Mouse (Mus musculus): ENCODE measurements around the gene Casc3. TPM values are rescaled to one million over a fixed set of nuclear protein-coding genes. Genes with fewer than 3 reads are reported as not detected.

Casc3 gene
- 22.8 and 34.9 TPM in 2 replicates for total RNA-seq (2017)

DNA sequence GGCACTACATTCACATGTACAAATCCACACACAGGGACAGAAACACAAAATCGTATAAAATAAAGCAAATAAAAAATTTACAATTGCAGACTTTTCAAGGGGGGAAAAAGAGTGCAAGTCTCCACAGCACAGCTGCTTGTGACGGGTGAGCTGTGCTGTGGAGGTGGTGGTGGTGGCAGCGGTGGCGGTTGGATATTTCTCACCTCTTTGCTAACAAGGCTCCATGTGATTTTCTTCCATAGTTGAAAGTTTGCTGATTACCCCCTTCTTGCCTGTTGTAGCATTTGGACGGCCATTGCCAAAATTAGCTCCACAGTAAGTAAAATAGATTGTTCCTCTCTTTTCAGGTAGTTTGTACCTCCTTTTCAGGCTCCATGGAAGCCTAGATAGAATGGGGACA is at the start of gene Casc3:
Casc3 (plus strand) TSS at position 301 of the 400 bp plus-strand sequence.
- no peak for ATAC-seq (replicated peaks in 1 of 2; ENCODE audit: insufficient read depth in 1 of 2, low FRiP score in 2 of 2, low TSS enrichment in 1 of 2, low read depth in 1 of 2, poor library complexity in 2 of 2, severe bottlenecking in 2 of 2)

DNA sequence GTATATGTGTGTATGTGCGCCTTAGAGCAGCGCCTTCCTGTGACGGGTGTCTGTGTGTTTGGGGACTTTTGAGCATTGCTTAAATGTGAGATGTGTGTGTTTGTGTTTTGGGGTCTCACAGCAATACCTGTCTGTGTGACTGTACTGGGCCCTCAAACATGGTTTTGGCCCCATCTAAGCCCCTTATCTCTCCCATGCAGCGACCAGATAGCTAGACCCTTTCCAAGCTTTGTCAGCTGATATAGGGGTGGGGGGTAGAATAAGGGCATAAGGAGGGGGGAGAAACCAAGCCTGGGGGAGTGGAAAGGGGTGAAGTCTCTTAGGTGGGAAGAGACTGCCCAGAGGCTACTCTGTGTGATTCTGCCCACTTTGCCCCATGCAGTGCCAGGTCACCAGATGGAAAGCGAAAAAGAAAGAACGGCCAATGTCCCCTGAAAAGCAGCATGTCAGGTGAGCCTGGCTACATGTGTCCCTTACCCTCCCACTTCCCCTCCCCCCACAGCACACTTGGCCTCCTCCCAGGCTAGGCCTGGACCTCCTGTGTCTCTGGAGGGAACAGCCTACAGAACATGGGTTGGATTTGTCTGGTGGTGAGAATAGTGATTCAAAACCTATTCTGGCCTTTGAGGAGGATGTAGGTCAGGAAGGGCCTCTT is 48.9 kb upstream of the Casc3 start:
- no peak for ATAC-seq (replicated peaks in 1 of 2; ENCODE audit: insufficient read depth in 1 of 2, low FRiP score in 2 of 2, low TSS enrichment in 1 of 2, low read depth in 1 of 2, poor library complexity in 2 of 2, severe bottlenecking in 2 of 2)

DNA sequence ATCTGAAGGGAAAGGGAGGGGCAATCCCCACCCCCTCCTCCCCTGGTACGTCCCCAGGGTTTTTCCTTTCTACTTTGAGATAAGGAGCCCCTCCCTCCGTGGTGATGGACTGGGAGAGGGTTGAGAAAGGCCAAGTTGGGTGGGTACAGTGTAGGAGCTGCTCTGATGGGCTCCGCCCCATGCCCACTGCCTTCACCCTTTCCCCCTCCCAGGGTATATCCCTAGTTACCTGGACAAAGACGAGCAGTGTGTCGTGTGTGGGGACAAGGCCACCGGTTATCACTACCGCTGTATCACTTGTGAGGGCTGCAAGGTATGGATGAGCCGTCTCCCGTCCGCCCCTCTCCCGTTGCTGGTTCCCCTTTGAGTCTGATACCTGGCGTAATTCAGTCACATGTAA is 48.0 kb upstream of the Casc3 start:
- ATAC-seq (replicated peaks in 1 of 2; ENCODE audit: insufficient read depth in 1 of 2, low FRiP score in 2 of 2, low TSS enrichment in 1 of 2, low read depth in 1 of 2, poor library complexity in 2 of 2, severe bottlenecking in 2 of 2) = no peak

DNA sequence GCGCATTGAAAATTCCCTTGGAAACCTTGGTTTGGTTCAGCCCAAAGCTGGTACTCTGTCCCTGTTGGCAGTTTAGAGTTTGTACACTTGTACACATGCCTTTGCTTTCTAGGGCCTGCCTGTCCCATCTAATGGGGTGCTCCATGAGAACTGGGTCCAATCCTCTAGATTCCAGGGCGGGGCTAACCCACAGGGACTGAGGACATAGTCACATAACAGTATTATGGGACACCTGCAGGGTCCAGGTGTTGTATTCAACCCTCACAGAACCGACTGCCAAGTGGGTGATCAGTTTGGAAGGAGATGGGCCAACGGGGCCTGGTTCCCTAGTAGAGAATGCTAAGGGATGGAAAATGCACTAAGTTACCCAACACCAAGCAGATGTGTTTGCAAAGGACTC is 42.8 kb upstream of the Casc3 start:
- ATAC-seq (replicated peaks in 1 of 2; ENCODE audit: insufficient read depth in 1 of 2, low FRiP score in 2 of 2, low TSS enrichment in 1 of 2, low read depth in 1 of 2, poor library complexity in 2 of 2, severe bottlenecking in 2 of 2) = no peak

DNA sequence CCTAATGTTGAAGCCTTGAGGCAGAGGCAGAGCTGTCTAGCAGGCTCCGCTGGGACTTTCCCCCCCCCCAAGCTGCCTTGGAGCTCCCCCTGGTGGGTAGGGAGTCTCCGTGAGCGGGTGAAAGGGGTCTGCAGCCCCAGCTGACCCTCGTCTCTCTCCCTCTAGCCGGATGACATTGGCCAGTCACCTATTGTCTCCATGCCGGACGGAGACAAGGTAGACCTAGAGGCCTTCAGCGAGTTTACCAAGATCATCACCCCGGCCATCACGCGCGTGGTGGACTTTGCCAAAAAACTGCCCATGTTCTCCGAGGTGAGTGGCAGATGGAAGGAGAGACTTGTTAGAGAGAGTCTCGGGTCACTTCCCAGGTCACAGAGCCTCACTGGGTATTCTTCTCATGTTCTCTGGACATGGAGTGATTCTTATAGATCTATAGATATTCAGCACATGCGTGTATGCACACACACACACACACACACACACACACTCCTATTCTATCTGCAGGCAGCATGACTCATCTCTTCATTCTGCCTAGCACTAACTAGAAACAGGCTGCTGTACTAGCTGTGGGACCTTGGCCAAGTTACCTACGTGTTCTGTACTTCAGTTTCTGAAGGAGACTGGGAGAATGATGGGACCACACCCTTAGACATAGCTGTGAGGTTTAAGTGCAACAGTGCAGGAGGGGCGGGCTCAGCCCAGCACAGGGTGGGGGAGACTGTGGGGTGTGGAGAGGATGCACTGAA is 41.8 kb upstream of the Casc3 start:
- peak in 1 of 2 experiments; percentile 48; a peak in 1 of 4 replicates for ATAC-seq (replicated peaks in 1 of 2; ENCODE audit: insufficient read depth in 1 of 2, low FRiP score in 2 of 2, low TSS enrichment in 1 of 2, low read depth in 1 of 2, poor library complexity in 2 of 2, severe bottlenecking in 2 of 2)

DNA sequence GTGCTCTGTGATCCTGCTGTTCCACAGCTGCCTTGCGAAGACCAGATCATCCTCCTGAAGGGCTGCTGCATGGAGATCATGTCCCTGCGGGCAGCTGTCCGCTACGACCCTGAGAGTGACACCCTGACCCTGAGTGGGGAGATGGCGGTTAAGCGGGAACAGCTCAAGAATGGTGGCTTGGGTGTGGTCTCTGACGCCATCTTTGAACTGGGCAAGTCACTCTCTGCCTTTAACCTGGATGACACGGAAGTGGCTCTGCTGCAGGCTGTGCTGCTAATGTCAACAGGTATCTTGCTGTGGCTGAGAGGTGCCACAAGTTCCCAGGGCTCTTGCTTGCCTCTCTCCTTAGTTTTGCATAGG is 41.2 kb upstream of the Casc3 start:
- ATAC-seq (replicated peaks in 1 of 2; ENCODE audit: insufficient read depth in 1 of 2, low FRiP score in 2 of 2, low TSS enrichment in 1 of 2, low read depth in 1 of 2, poor library complexity in 2 of 2, severe bottlenecking in 2 of 2) = no peak

DNA sequence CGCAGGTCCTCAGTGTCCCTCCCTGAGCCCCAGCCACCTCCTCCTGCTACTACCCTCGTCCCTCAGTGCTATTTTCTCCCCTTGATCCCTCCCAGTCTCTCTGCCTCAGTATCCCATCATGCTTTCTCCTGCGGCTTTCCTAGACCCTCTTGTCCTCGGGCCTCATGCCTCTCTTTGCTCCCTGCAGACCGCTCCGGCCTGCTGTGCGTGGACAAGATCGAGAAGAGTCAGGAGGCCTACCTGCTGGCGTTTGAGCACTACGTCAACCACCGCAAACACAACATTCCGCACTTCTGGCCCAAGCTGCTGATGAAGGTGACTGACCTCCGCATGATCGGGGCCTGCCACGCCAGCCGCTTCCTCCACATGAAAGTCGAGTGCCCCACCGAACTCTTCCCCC is 40.6 kb upstream of the Casc3 start:
- no peak for ATAC-seq (replicated peaks in 1 of 2; ENCODE audit: insufficient read depth in 1 of 2, low FRiP score in 2 of 2, low TSS enrichment in 1 of 2, low read depth in 1 of 2, poor library complexity in 2 of 2, severe bottlenecking in 2 of 2)

DNA sequence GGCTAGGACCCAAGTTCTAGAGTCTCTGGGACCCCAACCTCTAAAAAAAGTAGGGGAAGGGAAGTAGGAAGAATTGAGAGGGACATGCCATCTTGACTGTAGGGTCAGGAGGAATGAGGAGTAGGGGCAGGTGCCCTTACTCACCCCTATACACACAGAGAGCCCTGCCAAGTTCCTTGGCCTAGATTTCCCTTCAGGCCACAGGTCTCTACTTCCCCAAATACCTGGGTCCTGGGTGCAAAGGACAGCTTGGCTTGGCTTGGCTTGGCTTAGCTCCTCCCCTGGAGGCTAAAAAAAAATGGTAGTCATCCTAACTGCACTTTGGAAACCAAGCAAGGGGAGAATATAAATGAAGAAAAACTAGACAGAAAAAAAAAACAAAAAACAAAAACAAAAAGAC is 40.0 kb upstream of the Casc3 start:
- no peak for ATAC-seq (replicated peaks in 1 of 2; ENCODE audit: insufficient read depth in 1 of 2, low FRiP score in 2 of 2, low TSS enrichment in 1 of 2, low read depth in 1 of 2, poor library complexity in 2 of 2, severe bottlenecking in 2 of 2)

DNA sequence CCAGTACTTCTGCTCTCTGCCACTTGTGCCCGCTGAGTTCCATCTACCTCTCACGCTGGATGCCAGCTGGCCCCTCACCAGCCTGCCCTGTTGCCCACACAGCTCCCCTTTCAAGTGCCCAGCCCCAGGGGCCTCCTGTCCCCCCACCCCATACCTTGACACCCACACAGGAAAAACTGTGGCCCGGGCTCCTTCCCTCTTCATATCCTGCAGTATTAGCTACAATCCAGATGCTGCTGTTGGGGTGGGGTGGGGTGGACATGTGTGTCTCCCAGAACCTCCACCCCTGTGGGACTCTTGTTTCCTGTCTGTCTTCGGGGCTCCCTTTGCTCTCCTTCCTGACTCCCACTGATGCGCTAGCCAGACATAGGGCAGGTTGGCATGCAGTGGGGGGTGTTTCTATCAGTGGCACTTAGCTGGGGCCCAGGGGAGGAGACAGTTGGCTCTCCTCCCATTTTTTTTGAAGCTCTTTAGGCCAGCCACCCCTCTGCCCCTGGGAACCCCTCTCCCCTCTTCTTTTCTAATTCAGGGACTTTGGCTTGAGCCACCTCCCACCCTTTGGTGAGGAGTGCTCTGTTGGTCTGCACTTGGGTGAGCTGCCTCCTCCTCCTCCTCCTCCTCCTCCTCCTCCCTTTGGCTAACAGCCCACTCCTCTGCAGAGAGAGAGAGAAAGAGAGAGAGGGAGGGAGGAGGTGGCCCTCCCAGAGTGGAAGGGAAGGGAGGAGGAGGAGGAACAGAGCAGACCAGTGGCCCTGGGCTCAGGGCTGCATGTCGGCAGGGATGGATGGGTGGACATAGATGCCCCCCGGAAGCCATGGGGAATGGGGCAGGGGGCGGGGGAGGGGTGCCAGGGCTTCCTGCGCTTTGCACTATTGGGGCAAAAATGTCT is 39.0 kb upstream of the Casc3 start:
- no peak for ATAC-seq (replicated peaks in 1 of 2; ENCODE audit: insufficient read depth in 1 of 2, low FRiP score in 2 of 2, low TSS enrichment in 1 of 2, low read depth in 1 of 2, poor library complexity in 2 of 2, severe bottlenecking in 2 of 2)

DNA sequence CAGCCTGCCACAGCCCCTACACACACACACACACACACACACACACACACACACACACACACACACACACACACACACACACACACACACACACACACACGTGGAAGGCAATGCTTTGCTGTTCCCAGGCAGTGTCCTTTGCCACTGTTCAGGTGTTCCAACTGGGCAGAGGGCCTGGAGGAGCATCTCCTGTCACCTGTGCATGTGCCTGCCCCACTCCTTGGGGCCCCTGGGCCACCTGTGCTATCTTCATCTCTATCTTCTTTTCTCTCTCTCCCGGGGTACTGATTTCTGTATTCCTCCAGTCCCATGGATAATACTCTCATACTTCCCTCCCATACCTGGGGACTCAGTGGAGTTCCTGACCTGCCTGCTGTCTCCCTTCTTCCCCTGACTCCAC is 38.4 kb upstream of the Casc3 start:
- ATAC-seq (replicated peaks in 1 of 2; ENCODE audit: insufficient read depth in 1 of 2, low FRiP score in 2 of 2, low TSS enrichment in 1 of 2, low read depth in 1 of 2, poor library complexity in 2 of 2, severe bottlenecking in 2 of 2) = no peak

DNA sequence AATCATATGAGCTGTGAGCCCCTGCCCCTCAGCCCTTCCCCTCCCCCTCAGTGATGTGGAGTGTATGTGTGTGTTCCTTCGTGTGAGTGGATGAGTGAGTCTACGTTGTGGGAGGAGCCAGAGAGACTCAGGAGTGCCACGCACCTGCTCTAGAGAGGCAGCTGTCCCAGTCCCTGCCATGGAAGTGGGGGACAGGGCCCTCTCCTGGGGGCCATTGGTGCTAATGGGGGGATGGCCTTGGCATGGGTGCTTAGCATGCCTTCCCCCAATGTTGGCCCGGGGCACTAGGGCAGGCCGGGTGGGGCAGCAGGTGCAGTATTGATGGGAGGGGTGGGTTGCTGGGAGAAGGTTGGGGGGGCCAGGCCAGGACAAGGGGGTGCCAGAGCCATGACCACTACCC is 37.9 kb upstream of the Casc3 start:
- no peak for ATAC-seq (replicated peaks in 1 of 2; ENCODE audit: insufficient read depth in 1 of 2, low FRiP score in 2 of 2, low TSS enrichment in 1 of 2, low read depth in 1 of 2, poor library complexity in 2 of 2, severe bottlenecking in 2 of 2)

DNA sequence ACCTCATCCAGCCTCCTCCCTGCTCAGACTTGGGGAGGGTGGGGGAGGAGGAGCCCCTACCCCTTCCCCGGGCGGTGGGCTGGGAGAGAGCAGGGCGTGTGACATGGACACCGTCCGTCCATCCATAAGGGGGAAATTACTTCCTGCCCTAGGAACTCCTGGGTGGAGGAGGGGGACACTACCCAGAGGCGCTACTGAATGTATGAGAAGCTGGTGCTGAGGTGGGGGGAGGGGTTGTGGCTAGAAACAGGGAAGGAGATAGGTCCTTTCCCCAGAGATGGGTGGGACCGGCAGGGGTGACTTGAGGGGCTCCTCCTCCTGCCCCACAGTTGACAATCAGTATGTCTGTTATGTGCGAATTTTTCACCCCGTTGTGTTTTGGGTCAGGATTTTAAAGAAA is 37.4 kb upstream of the Casc3 start:
- ATAC-seq (replicated peaks in 1 of 2; ENCODE audit: insufficient read depth in 1 of 2, low FRiP score in 2 of 2, low TSS enrichment in 1 of 2, low read depth in 1 of 2, poor library complexity in 2 of 2, severe bottlenecking in 2 of 2) = no peak; a peak in 1 of 4 replicates

DNA sequence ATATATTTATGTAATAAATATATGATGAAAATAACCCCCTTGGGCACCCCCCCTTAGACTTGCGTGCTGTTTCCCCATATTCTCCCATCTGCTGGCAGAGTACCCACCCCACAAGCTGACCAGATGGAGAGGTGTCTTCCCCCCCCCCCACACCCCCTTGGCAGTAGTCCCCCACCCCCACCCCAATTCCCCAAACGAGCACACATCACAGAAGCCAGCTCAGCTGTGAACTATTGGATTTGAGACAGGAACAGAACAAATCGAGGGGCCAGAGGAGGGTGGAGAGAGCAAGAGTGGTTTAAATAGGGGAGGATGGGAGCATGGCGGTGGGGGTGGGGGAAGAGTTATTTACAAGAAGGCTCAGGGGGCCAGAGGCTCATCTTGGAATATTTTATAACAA is 37.0 kb upstream of the Casc3 start:
- no peak for ATAC-seq (replicated peaks in 1 of 2; ENCODE audit: insufficient read depth in 1 of 2, low FRiP score in 2 of 2, low TSS enrichment in 1 of 2, low read depth in 1 of 2, poor library complexity in 2 of 2, severe bottlenecking in 2 of 2)

DNA sequence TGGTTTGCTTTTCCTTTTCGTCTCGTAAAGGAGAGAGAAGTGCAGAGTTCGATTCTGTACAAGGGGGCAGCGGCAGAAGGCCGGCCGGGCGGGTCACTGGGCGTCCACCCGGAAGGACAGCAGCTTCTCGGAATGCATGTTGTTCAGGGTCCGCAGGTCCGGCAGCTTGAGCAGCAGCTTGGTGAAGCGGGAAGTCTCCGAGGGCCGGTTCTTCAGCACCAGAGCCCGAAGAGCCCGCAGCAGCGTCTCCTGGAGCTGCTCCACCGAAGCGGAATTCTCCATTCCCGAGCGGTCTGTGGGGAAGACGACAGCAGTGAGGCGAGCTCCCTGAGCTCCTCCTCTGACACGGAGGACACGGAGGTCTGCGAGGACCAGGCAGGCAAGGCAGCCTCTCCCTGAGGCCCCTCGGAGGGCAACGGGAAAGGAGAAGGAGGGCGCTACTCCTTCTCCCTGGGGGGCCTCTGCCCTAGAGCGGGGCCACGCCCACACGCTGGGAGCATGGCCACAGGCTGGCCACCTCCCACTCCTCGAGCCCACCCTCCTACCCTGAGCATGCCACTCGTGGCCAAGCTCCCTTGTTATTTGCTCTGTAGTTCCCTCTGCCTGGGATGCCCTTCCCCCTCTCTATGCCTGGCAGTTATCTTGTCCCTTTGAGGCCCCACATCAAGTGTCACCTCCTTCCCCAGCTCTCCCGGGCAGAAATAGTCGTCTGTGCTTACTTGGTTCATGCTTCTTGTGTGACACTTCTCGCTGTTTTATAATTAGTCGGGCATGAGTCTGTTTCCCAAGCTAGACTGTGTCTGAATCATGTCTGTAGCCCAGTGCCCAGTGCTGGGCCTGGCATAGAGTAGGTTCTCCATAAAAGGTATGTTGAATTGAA is 36.3 kb upstream of the Casc3 start:
- ATAC-seq (replicated peaks in 1 of 2; ENCODE audit: insufficient read depth in 1 of 2, low FRiP score in 2 of 2, low TSS enrichment in 1 of 2, low read depth in 1 of 2, poor library complexity in 2 of 2, severe bottlenecking in 2 of 2) = no peak

DNA sequence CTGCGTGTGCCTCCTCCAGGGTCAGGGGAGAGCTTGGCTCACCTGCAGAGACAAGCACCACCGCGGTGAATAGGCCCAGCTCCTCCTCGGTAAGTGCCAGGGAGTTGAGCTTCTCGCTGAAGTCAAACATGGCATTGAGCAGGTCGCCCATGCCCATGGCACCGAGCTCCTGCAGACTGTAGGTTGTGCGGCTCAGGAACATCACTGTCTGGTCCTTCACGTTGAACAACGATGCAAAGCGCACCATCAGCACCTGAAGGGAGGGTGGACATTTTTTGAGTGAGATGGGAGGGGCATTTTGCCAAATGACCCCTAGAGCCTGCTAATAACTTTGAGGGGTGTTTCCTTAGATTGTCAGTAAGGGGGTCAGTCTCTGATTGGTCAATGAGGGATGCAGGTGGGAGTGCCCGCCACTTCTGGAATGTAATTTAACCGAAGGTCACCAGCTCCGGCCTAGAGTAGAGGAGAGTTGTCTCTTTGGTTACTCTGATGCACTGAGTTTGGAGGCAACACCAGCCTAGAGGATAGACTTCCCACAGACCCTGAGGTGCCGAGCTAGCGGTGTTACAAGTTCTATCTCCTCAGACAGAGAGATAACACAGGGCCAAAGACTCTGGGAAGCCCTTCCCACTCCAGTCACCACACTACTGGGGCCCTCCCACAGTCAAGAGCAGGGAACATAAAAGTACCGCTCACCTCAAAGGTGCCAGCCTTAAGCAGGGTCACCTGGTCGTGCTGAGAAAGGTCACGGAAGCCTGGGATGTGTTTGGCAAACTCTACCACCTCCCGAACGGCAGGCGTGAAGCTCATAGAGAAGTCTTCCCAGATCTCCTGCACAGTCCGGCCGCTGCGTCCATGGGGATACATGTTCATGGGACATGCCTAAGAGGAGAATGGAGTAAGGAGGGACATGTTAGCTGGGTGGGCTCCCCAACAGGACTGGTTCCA is 35.4 kb upstream of the Casc3 start:
- ATAC-seq (replicated peaks in 1 of 2; ENCODE audit: insufficient read depth in 1 of 2, low FRiP score in 2 of 2, low TSS enrichment in 1 of 2, low read depth in 1 of 2, poor library complexity in 2 of 2, severe bottlenecking in 2 of 2) = no peak
